ENCODE assay signal across 8 mouse cellular contexts in genomic region chr3:64790509-64791244, GRCm38 (mm10). TPM values are rescaled to one million over a fixed set of nuclear protein-coding genes. Genes with fewer than 3 reads are reported as not detected.
DNase-seq lines count a peak whose midpoint lies in the region; ATAC-seq lines count a peak whose summit lies in the region.

No protein-coding gene starts in this region.

- no peaks in the 10 kb centered on the region for H3K9me3 ChIP-seq in limb, embryonic 10.5 days (replicated peaks)
- H3K9me3 ChIP-seq in neural tube, embryonic 11.5 days (ENCODE audit: control insufficient read depth, low read length), result no peaks in the 10 kb centered on the region

- 55% methylated on average over 10 of the region's 10 CpGs for WGBS in limb, embryonic 10.5 days
- 54% methylated on average over 10 of the region's 10 CpGs for WGBS in neural tube, embryonic 11.5 days

- no peaks in the 10 kb centered on the region for H3K36me3 ChIP-seq in limb, embryonic 10.5 days
- H3K36me3 ChIP-seq in neural tube, embryonic 11.5 days (ENCODE audit: control insufficient read depth, insufficient read depth, low read length), result no peaks in the 10 kb centered on the region

- H3K27me3 ChIP-seq in limb, embryonic 10.5 days (ENCODE audit: low read depth, poor library complexity, severe bottlenecking), result no peaks in the 10 kb centered on the region
- no peaks in the 10 kb centered on the region for H3K27me3 ChIP-seq in neural tube, embryonic 11.5 days (ENCODE audit: control insufficient read depth, insufficient read depth, low read length)

- H3K9ac ChIP-seq in neural tube, embryonic 11.5 days (ENCODE audit: low read length), result no peak overlapping the region

- H3K4me1 ChIP-seq in limb, embryonic 10.5 days, result no peaks in the 10 kb centered on the region
- no peaks in the 10 kb centered on the region for H3K4me1 ChIP-seq in neural tube, embryonic 11.5 days (ENCODE audit: control insufficient read depth, insufficient read depth, low read length)

- H3K4me2 ChIP-seq in neural tube, embryonic 11.5 days (ENCODE audit: low read depth), result no peak overlapping the region

- ATAC-seq in neural tube, embryonic 11.5 days (ENCODE audit: insufficient read depth, low FRiP score, low TSS enrichment), result peak; percentile 69
- no peak for ATAC-seq in megakaryocyte, adult 5-6 weeks (ENCODE audit: poor library complexity, severe bottlenecking)

- H3K4me3 ChIP-seq in limb, embryonic 10.5 days, result no peak overlapping the region
- H3K4me3 ChIP-seq in neural tube, embryonic 11.5 days (ENCODE audit: low read depth, low read length), result no peak overlapping the region

- peak; percentile 16 for DNase-seq in ovary, postnatal 10 days (ENCODE audit: low spot score)
- no peak for DNase-seq in ovary, adult 18-20 months (ENCODE audit: low spot score)
- peak; percentile 65 for DNase-seq in cerebellum, adult 9-10 months
- DNase-seq in frontal cortex, adult 2 months (ENCODE audit: extremely low spot score in 1 of 2, low spot score in 1 of 2), result peak; percentile 30 to 86
- peak; percentile 70 for DNase-seq in kidney, adult 9 months
- DNase-seq in limb, embryonic 10.5 days (ENCODE audit: low spot score), result peak; percentile 66
- DNase-seq in neural tube, embryonic 11.5 days (ENCODE audit: low spot score), result peak; percentile 64

- H3K27ac ChIP-seq in limb, embryonic 10.5 days, result no peak overlapping the region
- H3K27ac ChIP-seq in neural tube, embryonic 11.5 days (ENCODE audit: low read depth, low read length), result no peak overlapping the region

RNA-seq across cellular contexts. Expression of gene Vmn2r7, which starts 53.9 kb away (rescaled TPM):
- polyA plus RNA-seq in frontal cortex, adult 2 months (2012; rRNA removed), result 0.02 TPM in 1 of 2 replicates, not detected in the other
- not detected in 2 replicates for polyA plus RNA-seq in limb, embryonic 10.5 days (2016; fragmentation: Nextera tagmentation; extraction: Ambion mirVana)
- polyA plus RNA-seq in neural tube, embryonic 11.5 days (2014; fragmentation: Nextera tagmentation; extraction: Ambion mirVana), result not detected in 2 replicates
- total RNA-seq in megakaryocyte, adult 5-6 weeks (2015), result not detected in 2 replicates
- 0.11 TPM in 1 of 2 replicates, not detected in the other for total RNA-seq in megakaryocyte, adult 5-6 weeks (2017)
